Mouse (Mus musculus): ENCODE data around the gene Tbxas1.

Gene Tbxas1

DNA sequence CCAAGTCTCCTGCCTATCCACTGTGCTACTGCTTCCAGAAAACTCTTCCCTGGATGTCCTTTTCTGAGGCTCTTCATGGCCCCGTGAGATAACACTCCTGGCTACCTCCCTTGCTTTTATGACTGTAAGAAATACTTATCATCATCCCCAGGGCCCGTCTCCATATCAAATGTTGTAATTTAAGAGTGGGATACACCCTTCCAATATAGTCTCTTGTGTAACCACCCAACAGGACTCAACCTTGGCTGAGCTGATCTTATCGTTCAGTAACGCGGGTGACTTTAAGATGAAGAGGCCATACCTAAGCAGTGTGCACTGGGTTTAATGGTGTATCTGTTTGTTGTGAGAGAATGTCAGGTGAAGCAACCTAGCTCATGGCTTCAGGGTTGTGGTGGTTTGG is 91.6 kb downstream of the Tbxas1 start:
- DNase-seq, result no peak

GRCm38 (mm10) chr6:38967288-38967687 is 92.1 kb downstream of the Tbxas1 start:
- DNase-seq, result no peak

DNA sequence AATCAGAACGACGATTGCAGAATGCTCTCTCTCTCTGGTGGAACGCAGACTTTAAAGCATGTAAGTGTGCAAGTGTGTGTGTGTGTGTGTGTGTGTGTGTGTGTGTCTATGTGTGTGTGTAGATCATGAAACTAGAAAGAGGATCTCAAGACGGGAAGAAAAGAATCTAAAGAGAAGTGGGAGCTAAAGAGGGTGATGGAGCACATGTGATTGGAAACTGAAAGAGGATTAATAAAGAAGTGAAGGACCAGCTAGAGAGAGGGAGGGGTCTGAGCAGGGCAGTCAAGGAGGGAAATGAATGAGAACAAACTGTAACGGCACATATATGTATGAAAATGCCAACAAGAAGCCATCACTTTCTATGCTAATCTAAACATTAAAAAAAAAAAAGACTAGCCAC is 92.8 kb downstream of the Tbxas1 start:
- no peak for DNase-seq

DNA sequence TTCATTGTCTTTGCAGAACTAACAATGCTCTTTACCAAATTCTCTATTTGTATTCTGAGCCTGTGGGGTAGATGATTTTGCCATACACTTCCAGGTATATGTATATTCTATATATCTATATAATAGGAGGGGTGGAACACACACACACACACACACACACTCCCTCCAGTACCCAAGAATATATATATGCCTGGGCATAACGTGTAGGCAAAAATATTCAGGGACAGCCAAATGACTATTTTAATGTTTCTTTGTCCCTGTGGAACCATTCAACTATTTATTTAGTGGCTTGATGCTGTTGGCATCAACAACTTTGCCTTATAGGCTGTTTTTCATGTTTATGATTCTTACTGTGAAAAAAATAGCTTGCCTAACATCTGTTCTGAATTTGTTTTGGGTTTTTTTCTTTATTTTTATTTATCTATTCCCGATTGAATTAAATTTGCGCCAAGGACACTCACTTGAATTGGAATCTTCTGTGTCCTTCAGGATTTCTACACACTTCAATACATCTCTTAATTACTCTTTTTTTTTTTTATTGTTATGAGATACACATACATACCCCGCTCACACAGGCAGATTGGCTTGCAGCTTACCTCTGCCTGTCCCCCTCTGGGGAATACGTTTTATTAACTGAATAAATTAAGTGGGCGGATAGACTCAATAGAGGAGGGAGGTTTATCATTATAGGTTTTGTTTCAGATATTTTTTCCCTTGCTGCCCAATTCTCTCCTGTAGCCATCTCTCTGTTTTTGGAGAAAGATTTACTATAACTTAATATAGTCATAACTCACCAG is 94.9 kb downstream of the Tbxas1 start:
- DNase-seq, result no peak

GRCm38 (mm10) chr6:38970759-38971158 is 95.6 kb downstream of the Tbxas1 start:
- no peak for DNase-seq

GRCm38 (mm10) chr6:38972826-38973225 is 97.6 kb downstream of the Tbxas1 start:
- DNase-seq, result no peak

GRCm38 (mm10) chr6:38973441-38974161 is 98.4 kb downstream of the Tbxas1 start:
- DNase-seq, result no peak

DNA sequence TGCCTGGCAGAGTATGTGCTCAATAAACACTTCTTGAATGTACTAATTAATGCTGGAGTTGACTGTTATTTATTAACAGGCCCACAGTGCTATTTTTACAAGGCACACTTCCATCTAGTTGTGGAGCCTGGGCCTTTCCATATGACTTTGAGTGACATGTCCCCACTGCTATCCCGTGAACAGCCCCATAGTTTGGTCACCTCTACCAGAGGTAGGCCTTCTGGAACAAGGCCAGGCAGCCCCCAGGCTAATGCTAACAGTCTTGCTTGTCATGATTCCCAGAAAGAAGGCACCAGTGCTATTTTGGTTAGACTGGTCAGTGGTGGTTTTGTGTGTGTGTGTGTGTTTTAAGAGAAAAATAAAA is 98.9 kb downstream of the Tbxas1 start:
- DNase-seq, result no peak

GRCm38 (mm10) chr6:38974536-38975268 is 99.5 kb downstream of the Tbxas1 start:
- DNase-seq, result no peak

DNA sequence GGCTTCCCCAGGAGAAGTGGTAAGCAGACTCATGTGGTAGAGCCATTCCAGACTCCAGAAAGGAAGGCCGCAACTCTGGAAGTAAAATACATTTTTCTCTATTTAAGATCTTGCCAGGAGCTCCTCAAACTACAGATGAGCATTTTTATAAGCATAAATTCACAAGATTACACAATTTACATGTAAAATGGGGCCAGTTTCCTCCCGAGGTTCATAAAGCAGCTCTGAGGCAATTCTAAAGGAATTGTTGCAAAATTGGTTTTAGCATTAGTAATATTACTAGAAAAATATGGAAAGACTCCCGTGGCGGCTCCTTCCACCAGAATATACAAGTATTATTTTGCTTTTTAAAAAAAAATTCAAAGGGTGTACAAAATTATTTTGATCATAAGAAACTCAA is 100.7 kb downstream of the Tbxas1 start:
- DNase-seq, result no peak

DNA sequence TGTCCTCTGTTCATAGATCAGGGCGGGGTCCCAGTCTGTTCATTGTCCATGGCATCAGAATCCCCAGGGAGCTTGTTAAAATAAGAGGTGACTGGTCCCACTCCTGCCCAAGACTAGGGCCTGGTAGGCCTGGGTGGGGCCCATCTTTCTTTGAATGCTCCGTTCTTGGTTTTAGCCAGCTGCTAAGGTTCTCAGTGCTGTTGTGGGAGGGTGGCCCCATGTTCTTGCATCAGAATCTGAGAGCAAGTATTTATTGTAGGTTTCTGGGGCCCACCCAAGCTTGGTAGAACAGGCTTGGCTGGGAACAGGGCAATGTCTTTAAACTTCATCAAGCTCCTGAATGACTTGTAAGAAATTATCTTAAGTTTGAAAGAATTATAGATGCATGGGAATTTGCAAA is 101.2 kb downstream of the Tbxas1 start:
- no peak for DNase-seq

GRCm38 (mm10) chr6:38980921-38981715 is 105.9 kb downstream of the Tbxas1 start:
- DNase-seq, result no peak

DNA sequence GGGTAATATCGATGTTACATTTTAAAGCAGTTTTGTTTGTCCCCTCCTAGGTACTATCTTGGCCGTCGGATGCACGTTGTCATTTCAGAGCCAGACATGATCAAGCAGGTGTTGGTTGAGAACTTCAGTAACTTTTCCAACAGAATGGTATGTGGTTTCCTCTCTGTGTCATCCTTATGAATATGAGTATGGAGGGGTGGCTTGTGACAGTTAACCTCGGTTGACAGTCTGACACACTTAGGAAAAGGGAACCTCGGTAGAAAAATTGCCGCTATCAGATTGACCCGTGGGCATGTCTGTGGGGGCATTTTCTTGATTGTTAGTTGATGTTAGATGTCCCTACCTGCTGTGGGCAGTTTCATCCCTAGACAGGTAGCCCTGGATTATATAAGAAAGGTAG is 106.9 kb downstream of the Tbxas1 start:
- no peak for DNase-seq

- DNase-seq, result no peak
Observed at GRCm38 (mm10) chr6:38982656-38983055, 107.5 kb downstream of the Tbxas1 start.

DNA sequence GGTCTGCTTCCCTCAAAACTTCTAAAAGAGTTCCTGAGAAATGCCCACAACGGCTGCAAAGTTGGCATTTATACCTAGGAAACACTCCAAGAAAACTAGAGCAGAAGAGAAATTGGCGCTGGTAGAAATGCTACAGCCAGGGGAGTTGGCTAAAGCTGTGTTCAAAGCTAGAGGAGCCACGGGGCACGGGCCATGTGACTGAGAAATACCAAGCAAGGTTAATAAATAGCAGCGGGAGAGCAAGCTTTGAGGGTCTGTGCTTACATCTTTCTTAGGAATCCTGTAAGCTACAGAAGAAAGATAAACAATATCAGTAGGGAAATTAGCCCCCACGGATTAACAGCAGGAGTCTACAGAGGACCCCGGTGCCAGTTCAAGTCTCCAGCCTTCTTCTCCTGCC is 107.9 kb downstream of the Tbxas1 start:
- no peak for DNase-seq

GRCm38 (mm10) chr6:38984626-38985025 is 109.4 kb downstream of the Tbxas1 start:
- DNase-seq, result no peak

DNA sequence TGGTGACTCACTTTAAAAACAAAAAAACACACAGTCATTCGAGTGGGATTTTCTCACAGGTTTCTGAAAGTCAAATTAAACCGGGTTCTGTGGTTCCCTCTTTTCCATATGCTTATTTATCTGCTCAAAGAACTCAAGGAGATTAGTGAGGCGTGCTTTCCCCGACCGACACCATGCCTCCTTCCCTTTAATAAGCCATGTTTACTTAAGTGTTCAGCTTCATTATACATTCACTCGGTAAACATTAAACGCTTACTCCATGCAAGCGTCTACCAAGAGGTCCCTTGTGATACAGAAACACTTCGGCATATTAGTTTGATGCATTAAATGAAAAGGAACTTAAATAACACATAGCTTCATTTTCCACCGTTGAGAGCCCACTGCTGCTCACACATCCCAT is 111.4 kb downstream of the Tbxas1 start:
- no peak for DNase-seq

DNA sequence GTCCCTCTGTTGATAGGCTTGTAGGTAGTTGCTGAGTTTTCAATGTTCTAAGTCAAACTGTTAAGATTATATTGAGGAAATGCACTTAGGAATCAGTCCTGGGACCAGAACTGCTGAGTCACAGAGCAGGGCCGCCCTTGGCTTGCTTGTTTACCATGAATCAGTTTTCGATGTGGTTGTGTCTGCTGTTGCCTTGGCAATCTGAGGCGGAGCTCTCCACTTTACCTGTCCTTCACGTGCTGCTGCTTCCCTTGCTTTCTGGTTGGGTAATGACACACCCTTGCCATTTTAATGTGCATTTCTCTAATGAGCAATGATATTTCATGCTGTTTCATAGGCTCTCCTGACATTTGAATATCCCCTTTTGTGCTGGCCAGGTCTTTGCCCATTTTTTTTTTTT is 116.8 kb downstream of the Tbxas1 start:
- no peak for DNase-seq

GRCm38 (mm10) chr6:38995774-38996173 is 120.6 kb downstream of the Tbxas1 start:
- no peak for DNase-seq

DNA sequence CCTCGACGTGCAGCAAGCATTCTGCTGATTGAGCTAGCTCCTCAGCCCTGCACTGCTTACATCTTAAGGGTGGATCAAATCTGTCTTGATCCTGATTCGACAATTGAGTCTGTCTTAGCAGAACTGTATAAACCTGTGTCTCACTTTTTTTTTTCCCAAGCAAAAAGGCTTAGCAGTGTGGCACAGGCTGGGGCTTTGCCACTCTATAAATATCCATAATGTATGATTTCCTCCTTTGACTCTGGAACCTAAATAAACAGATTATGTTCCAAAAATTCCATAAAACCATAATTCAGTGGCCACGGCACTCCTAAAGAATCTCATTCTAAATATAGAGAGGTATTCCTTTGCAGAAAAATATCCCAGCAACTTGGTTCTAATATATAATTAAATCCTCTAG is 122.6 kb downstream of the Tbxas1 start:
- no peak for DNase-seq

DNA sequence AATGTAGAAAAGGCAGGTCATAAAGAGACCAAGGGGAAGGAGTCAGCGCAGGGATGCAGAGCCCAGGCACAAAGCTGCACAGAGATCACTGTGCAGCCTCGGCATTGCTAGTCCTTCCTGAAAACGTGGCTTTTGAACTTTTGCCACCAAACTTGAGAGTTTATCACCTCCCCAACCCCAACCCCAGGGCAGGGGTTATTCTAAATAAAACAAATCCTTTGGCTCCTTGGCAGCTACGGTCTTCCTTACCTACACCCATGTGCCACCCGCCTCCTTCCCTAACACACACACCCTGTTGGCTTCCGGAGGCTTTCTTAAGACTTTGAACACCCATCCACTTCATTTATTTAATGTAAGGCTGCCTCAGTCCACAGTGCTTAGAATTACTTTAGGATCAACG is 127.9 kb downstream of the Tbxas1 start:
- no peak for DNase-seq

DNA sequence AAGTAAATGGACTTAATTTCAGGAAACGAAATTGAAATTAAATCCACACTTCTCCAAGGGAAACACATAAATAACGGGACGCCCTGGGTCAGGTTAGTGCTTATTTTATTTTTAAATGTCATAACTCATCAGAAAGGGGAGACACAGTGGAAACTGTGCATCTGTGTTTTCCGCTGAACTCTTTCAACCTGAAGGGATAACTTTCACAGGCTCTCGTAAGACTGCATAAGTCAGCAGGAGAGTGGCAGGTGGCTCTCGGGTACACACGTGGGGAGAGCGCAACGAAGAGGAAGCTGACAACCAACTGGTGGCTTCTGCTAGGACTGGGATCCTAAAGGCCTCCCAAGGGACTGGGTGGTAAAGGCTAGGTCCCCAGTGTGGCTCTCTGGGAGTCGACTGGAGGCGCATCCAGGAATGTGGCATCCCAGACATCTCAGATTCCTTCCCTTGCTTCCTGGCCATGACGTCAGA is 128.8 kb downstream of the Tbxas1 start:
- DNase-seq, result no peak

Measured in right cerebral cortex, postnatal 25 days (tissue).